Mouse (Mus musculus) stomach, embryonic 16.5 days (tissue): Measurements from ENCODE around the gene Clec10a. TPM values are rescaled to one million over a fixed set of nuclear protein-coding genes. Genes with fewer than 3 reads are reported as not detected.

Source experiments
- ATAC-seq: fragments of 200-750 bp; cut with Nextera tagmentation; 2 replicates; pipeline ENCODE4 v1.8.0; 2017; ENCODE audit warnings: moderate number of reproducible peaks, moderate TSS enrichment; ENCODE audit not compliant: insufficient read depth, low FRiP score
- H3K27ac ChIP-seq: fragments of 300-500 bp; sonication (generic); 2 replicates; pipeline ENCODE4 v1.5.1; 2014; ENCODE audit warnings: low read length
- H3K27me3 ChIP-seq: fragments of 300-500 bp; sonication (generic); 2 replicates; pipeline ENCODE4 v1.6.1; 2014; ENCODE audit warnings: low read length, control low read depth, mixed read lengths; ENCODE audit not compliant: control insufficient read depth, insufficient read depth
- H3K36me3 ChIP-seq: fragments of 300-500 bp; sonication (generic); 2 replicates; pipeline ENCODE4 v1.6.1; 2014; ENCODE audit warnings: low read length; ENCODE audit not compliant: control insufficient read depth, insufficient read depth
- H3K4me1 ChIP-seq: fragments of 300-500 bp; sonication (generic); 2 replicates; pipeline ENCODE4 v1.6.1; 2014; ENCODE audit warnings: low read length, control low read depth, mixed read lengths; ENCODE audit not compliant: control insufficient read depth, insufficient read depth
- H3K4me2 ChIP-seq: fragments of 300-500 bp; sonication (generic); 2 replicates; pipeline ENCODE4 v1.6.1; 2014; ENCODE audit warnings: low read depth, low read length, mixed read lengths
- H3K4me3 ChIP-seq: fragments of 300-500 bp; sonication (generic); replicated peaks from 2 replicates; pipeline ENCODE4 v1.5.1; 2014; ENCODE audit warnings: mild to moderate bottlenecking, low read length
- H3K9ac ChIP-seq: fragments of 300-500 bp; sonication (generic); 2 replicates; pipeline ENCODE4 v1.6.1; 2014; ENCODE audit warnings: low read length
- H3K9me3 ChIP-seq: fragments of 300-500 bp; sonication (generic); replicated peaks from 2 replicates; pipeline ENCODE4 v1.6.1; 2016; ENCODE audit warnings: low read length, control low read depth; ENCODE audit not compliant: control insufficient read depth
- WGBS: fragments of 180-500 bp; shearing (Covaris S2); extraction: QIAGEN DNeasy Blood & Tissue Kit; methylation state at CpG from one replicate; pipeline ENCODE4 v1.1.7; 2014; 5-methylcytosine and 5-hydroxymethylcytosine counted together
- polyA plus RNA-seq: library from polyadenylated mRNA; unstranded; fragments of >200 nt; fragmentation: Nextera tagmentation; extraction: Ambion mirVana; gene quantifications from 2 replicates; pipeline ENCODE4 v1.2.1, GENCODE M21; 2015

The Clec10a gene
- polyA plus RNA-seq, 1 experiment from 2014 or later: 1.3 TPM

- Histone ChIP-seq H3K27me3 (no peaks in the 10 kb centered on the region), H3K36me3 (no peaks in the 10 kb centered on the region), H3K9ac (no peak overlapping the region), H3K4me2 (no peak overlapping the region), H3K27ac (peak overlapping the region; percentile 38; the same call in 1 of the 2 replicates), H3K4me1 (peaks cover 6% of the 10 kb centered on the region), H3K4me3 (no peak overlapping the region), H3K9me3 (no peaks in the 10 kb centered on the region)
- ATAC-seq: no peak
- 34% methylated on average over 11 of the region's 11 CpGs for WGBS
These were observed 37.6 kb downstream of the Clec10a start for GRCm38 (mm10) chr11:70193354-70194285.

- H3K36me3 ChIP-seq: no peaks in the 10 kb centered on the region
- no peaks in the 10 kb centered on the region for H3K27me3 ChIP-seq
- WGBS: 66% methylated on average over 3 of the region's 3 CpGs
- H3K9ac ChIP-seq: no peak overlapping the region
- no peak overlapping the region for H3K4me2 ChIP-seq
- no peak overlapping the region for H3K4me3 ChIP-seq
- H3K27ac ChIP-seq: peak overlapping the region; percentile 52; the same call in 1 of the 2 replicates
- peaks cover 8% of the 10 kb centered on the region for H3K4me1 ChIP-seq
- no peaks in the 10 kb centered on the region for H3K9me3 ChIP-seq
- no peak for ATAC-seq
These were observed 42.3 kb downstream of the Clec10a start for GRCm38 (mm10) chr11:70198332-70198731.

GRCm38 (mm10) chr11:70199107-70199506 is 43.1 kb downstream of the Clec10a start:
- H3K36me3 ChIP-seq: no peaks in the 10 kb centered on the region
- H3K4me1 ChIP-seq: 0 out of 2 replicates have a peak, but pooled peaks cover 2% of the 10 kb centered on the region
- WGBS: 70% methylated on average over 8 of the region's 8 CpGs
- H3K27me3 ChIP-seq: no peaks in the 10 kb centered on the region
- H3K9ac ChIP-seq: no peak overlapping the region
- no peak overlapping the region for H3K4me2 ChIP-seq
- no peak overlapping the region for H3K4me3 ChIP-seq
- no peak for ATAC-seq
- H3K27ac ChIP-seq: no peak overlapping the region
- H3K9me3 ChIP-seq: no peaks in the 10 kb centered on the region

- 88% methylated on average over 5 of the region's 5 CpGs for WGBS
- H3K4me3 ChIP-seq: no peak overlapping the region
- H3K4me2 ChIP-seq: no peak overlapping the region
- no peak overlapping the region for H3K9ac ChIP-seq
- H3K4me1 ChIP-seq: 0 out of 2 replicates have a peak, but pooled peaks cover 2% of the 10 kb centered on the region
- no peaks in the 10 kb centered on the region for H3K9me3 ChIP-seq
- H3K27me3 ChIP-seq: no peaks in the 10 kb centered on the region
- 0 out of 2 replicates have a peak overlapping the region, but pooled peaks have one; percentile 41 for H3K27ac ChIP-seq
- ATAC-seq: no peak
- H3K36me3 ChIP-seq: no peaks in the 10 kb centered on the region
These were observed 44.1 kb downstream of the Clec10a start for GRCm38 (mm10) chr11:70200036-70200608.

DNA sequence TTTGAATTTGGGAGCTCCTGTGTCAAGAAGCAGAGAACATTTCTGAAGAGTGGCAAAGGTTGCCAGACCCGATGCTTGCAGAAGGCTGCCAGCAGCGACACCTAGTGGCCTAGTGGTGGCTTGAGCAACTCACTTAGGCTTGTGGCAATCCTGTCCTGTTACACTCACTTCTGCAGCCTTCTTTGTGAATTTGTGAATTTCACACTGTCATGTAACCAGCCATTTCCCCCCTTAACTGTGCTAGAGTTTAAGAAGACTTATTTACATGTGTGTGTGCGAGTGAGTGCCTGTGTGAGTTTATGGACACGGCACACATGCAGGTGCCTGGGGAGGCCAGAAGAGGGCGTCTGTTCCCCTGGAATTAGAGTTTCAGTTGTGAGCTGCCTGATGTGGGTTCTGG is 45.7 kb downstream of the Clec10a start:
- H3K4me1 ChIP-seq: 0 out of 2 replicates have a peak, but pooled peaks cover 2% of the 10 kb centered on the region
- H3K9me3 ChIP-seq: no peaks in the 10 kb centered on the region
- H3K4me2 ChIP-seq: no peak overlapping the region
- WGBS: 38% methylated on average over 5 of the region's 5 CpGs
- no peak overlapping the region for H3K4me3 ChIP-seq
- H3K9ac ChIP-seq: no peak overlapping the region
- ATAC-seq: peak; percentile 58; the same call in 1 of the 2 replicates
- H3K36me3 ChIP-seq: no peaks in the 10 kb centered on the region
- no peak overlapping the region for H3K27ac ChIP-seq
- H3K27me3 ChIP-seq: no peaks in the 10 kb centered on the region

DNA sequence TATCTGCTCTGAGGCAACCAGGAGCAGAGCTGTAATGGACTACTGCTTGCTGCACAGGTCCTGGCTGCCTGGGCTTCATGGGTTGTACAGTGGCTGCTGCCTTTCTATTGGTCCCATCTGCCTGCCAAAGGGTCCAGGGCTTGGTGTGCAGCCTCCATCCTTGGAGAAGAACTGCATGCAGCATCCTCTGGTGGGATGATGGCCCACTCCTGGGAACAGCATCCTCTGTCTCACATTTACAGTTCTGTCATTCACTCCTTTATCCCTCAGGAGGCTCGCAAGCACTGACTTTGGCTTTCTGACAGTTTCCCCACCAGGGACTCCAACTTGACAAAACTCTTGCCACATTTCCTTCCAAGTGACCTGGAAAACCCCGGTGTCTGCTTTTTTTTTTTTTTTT is 50.8 kb downstream of the Clec10a start:
- H3K27ac ChIP-seq: no peak overlapping the region
- 75% methylated on average over 2 of the region's 2 CpGs for WGBS
- no peaks in the 10 kb centered on the region for H3K4me1 ChIP-seq
- H3K4me2 ChIP-seq: no peak overlapping the region
- H3K36me3 ChIP-seq: no peaks in the 10 kb centered on the region
- H3K27me3 ChIP-seq: no peaks in the 10 kb centered on the region
- H3K9me3 ChIP-seq: no peaks in the 10 kb centered on the region
- H3K9ac ChIP-seq: no peak overlapping the region
- no peak for ATAC-seq
- H3K4me3 ChIP-seq: no peak overlapping the region

- no peaks in the 10 kb centered on the region for H3K27me3 ChIP-seq
- 76% methylated on average over 7 of the region's 7 CpGs for WGBS
- H3K4me1 ChIP-seq: no peaks in the 10 kb centered on the region
- H3K4me2 ChIP-seq: no peak overlapping the region
- no peaks in the 10 kb centered on the region for H3K9me3 ChIP-seq
- no peak overlapping the region for H3K27ac ChIP-seq
- H3K4me3 ChIP-seq: no peak overlapping the region
- no peaks in the 10 kb centered on the region for H3K36me3 ChIP-seq
- H3K9ac ChIP-seq: no peak overlapping the region
- no peak for ATAC-seq
These were observed 51.3 kb downstream of the Clec10a start for GRCm38 (mm10) chr11:70207283-70207682.

DNA sequence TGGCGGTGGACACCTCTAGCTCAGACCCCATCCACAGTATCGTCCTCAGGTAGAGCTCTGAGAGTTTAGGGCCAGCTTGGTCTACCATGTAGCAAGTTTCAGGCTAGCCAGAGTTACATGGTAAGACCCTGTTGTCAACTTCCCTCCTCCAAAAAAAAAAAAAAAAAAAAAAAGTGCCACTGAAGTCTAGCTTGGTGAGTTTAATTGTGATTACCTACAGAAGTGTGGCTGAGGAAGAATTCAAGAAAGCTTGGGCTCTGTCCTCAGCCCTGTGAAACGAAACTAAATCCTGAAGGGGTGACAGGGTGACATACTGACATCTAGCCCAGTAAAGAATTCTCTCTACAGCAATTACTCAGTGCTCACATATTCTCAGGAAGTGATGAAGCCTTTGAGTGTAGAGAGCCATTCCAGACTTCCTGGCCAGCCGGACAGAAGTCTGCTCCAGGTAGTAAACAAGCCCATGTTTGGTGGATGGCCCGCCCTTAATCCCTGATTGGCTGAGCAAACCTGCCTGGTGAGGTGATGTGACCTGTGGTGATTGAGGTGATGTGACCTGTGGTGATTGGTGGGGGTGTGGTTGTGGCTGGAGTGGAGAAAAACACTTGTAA is 52.9 kb downstream of the Clec10a start:
- Histone ChIP-seq H3K27me3 (peaks cover 10% of the 10 kb centered on the region; the same call in 1 of the 2 replicates), H3K4me1 (peaks cover 3% of the 10 kb centered on the region; the same call in 1 of the 2 replicates), H3K27ac (no peak overlapping the region), H3K9me3 (no peaks in the 10 kb centered on the region), H3K4me2 (no peak overlapping the region), H3K36me3 (no peaks in the 10 kb centered on the region), H3K4me3 (no peak overlapping the region), H3K9ac (no peak overlapping the region)
- WGBS: 67% methylated on average over 5 of the region's 5 CpGs
- ATAC-seq: no peak

- no peak overlapping the region for H3K4me3 ChIP-seq
- WGBS: 69% methylated on average over 2 of the region's 2 CpGs
- no peak for ATAC-seq
- H3K36me3 ChIP-seq: no peaks in the 10 kb centered on the region
- H3K27ac ChIP-seq: no peak overlapping the region; the same call in 1 of the 2 replicates
- no peaks in the 10 kb centered on the region for H3K9me3 ChIP-seq
- peaks cover 28% of the 10 kb centered on the region for H3K27me3 ChIP-seq
- no peak overlapping the region for H3K4me2 ChIP-seq
- H3K9ac ChIP-seq: no peak overlapping the region
- peaks cover 3% of the 10 kb centered on the region; the same call in 1 of the 2 replicates for H3K4me1 ChIP-seq
These were observed 54.7 kb downstream of the Clec10a start for GRCm38 (mm10) chr11:70210681-70211080.
